Mouse (Mus musculus): ENCODE measurements at regions not wholly inside any gene's neighbourhood (a gene's known extent, or its start where the extent isn't known, plus 50 kb on each side); places are given as distances from the start of the nearest gene placed in this dataset.

DNA sequence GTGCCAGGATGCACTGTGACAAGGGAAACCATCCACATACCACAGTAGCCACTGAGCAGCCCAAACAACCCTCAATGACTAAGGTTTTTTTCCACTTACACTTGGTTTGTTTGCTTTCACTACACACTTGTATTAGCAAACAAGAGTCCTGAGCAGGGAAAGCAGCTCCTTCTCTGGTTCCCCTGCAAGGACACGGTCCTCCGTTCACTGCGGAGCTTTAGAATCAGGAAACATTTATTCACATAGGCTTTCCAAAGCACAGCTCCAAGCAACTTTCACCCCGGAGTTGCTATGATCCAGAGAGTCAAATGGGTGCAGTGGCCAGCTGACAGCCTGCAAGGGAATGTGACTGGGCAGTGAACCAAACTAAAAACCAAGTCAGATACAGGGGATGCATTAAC, 186.8 kb upstream of the Lpp start:
- no peak overlapping the region for H3K4me3 ChIP-seq (ENCODE audit: low read depth, low read length)
- H3K9me3 ChIP-seq (replicated peaks; ENCODE audit: control insufficient read depth, low read length) = no peaks in the 10 kb centered on the region
- 0 out of 2 replicates have a peak overlapping the region, but pooled peaks have one; percentile 3 for H3K27ac ChIP-seq (ENCODE audit: low read depth)
- peak; percentile 61 for DNase-seq (ENCODE audit: low spot score)
- no peaks in the 10 kb centered on the region for H3K27me3 ChIP-seq (ENCODE audit: control insufficient read depth, insufficient read depth, low read length)
- TF ChIP-seq CTCF (IDR thresholded peaks at IDR 0.05; ENCODE audit: low read depth) = no peak
- no peak for TF ChIP-seq EP300 (IDR thresholded peaks at IDR 0.05; ENCODE audit: low read depth)
- no peaks in the 10 kb centered on the region for H3K36me3 ChIP-seq (replicated peaks; ENCODE audit: control insufficient read depth, insufficient read depth, low read length)
- ATAC-seq (ENCODE audit: insufficient read depth, low read depth) = no peak
- H3K9ac ChIP-seq (replicated peaks; ENCODE audit: low read depth, low read length) = no peak overlapping the region
- H3K4me2 ChIP-seq (ENCODE audit: low read depth, low read length) = no peak overlapping the region
- H3K4me1 ChIP-seq (ENCODE audit: control insufficient read depth, insufficient read depth) = peaks cover 16% of the 10 kb centered on the region
- 47% methylated on average over 4 of the region's 4 CpGs for WGBS

DNA sequence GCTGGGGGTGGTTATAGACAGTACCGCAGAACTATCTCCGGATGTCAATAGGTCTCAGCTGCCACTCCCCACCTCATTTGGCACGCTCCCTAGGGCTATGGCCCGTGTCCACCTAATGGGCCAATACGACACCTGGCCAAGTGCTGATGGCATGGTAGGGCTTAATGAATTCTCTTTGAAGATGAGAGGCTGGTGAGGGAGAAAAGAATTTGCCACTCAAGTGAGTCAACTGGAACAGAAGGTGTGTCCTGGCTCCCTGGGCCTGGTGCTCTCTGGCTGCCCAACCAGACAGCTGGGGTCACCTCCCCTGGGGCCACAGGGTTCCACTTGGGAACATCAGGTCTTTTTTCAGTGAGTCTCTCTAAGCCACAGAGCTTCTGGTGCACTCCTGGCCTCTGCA, 187.7 kb upstream of the Lpp start:
- no peak overlapping the region for H3K4me2 ChIP-seq (ENCODE audit: low read depth, low read length)
- TF ChIP-seq EP300 (IDR thresholded peaks at IDR 0.05; ENCODE audit: low read depth) (no peak), CTCF (IDR thresholded peaks at IDR 0.05; ENCODE audit: low read depth) (no peak)
- ATAC-seq (ENCODE audit: insufficient read depth, low read depth) (no peak), DNase-seq (ENCODE audit: low spot score) (no peak)
- no peak overlapping the region for H3K4me3 ChIP-seq (ENCODE audit: low read depth, low read length)
- H3K9ac ChIP-seq (replicated peaks; ENCODE audit: low read depth, low read length) = no peak overlapping the region
- no peak overlapping the region for H3K27ac ChIP-seq (ENCODE audit: low read depth)
- no peaks in the 10 kb centered on the region for H3K36me3 ChIP-seq (replicated peaks; ENCODE audit: control insufficient read depth, insufficient read depth, low read length)
- H3K9me3 ChIP-seq (replicated peaks; ENCODE audit: control insufficient read depth, low read length) = no peaks in the 10 kb centered on the region
- H3K27me3 ChIP-seq (ENCODE audit: control insufficient read depth, insufficient read depth, low read length) = no peaks in the 10 kb centered on the region
- 81% methylated on average over 5 of the region's 5 CpGs for WGBS
- H3K4me1 ChIP-seq (ENCODE audit: control insufficient read depth, insufficient read depth) = peaks cover 24% of the 10 kb centered on the region

DNA sequence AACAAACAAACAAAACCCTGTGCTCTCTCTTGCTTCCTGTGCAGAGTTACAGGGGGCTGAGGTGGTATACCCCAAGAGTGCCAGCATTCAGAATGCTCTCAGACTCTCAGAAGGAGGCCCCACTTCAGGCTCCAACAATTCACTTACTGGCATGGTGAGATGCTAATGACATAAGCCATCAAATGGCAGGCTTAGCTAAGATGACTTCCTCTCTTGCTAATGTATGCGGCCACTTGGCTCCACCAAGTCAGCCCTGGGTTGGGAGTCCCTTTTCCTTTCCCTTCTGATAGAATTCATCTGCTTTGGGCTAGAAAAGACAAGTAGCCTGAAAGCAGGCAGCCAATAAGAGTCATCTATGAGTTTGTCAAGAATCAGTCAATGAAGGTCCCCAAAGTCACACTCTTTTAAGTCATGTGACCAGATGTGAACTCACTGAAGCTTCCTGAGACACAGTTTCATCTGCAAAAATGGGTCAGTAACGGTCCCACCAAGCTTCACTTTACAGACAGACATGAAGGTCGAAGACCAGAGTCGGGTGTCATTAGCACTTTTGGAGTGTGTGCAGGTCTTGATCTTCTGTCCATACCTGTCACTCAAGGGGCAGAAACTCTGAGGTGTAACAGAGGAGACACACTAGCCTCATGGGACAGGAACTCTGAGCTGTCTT, 189.1 kb upstream of the Lpp start:
- Histone ChIP-seq H3K4me3 (ENCODE audit: low read depth, low read length) (no peak overlapping the region), H3K27ac (ENCODE audit: low read depth) (no peak overlapping the region), H3K9me3 (replicated peaks; ENCODE audit: control insufficient read depth, low read length) (no peaks in the 10 kb centered on the region), H3K4me2 (ENCODE audit: low read depth, low read length) (no peak overlapping the region), H3K36me3 (replicated peaks; ENCODE audit: control insufficient read depth, insufficient read depth, low read length) (no peaks in the 10 kb centered on the region), H3K4me1 (ENCODE audit: control insufficient read depth, insufficient read depth) (peaks cover 25% of the 10 kb centered on the region), H3K9ac (replicated peaks; ENCODE audit: low read depth, low read length) (no peak overlapping the region), H3K27me3 (ENCODE audit: control insufficient read depth, insufficient read depth, low read length) (no peaks in the 10 kb centered on the region)
- ATAC-seq (ENCODE audit: insufficient read depth, low read depth) (no peak), DNase-seq (ENCODE audit: low spot score) (no peak)
- WGBS = 87% methylated on average over 4 of the region's 4 CpGs
- TF ChIP-seq EP300 (IDR thresholded peaks at IDR 0.05; ENCODE audit: low read depth) (no peak), CTCF (IDR thresholded peaks at IDR 0.05; ENCODE audit: low read depth) (no peak)

DNA sequence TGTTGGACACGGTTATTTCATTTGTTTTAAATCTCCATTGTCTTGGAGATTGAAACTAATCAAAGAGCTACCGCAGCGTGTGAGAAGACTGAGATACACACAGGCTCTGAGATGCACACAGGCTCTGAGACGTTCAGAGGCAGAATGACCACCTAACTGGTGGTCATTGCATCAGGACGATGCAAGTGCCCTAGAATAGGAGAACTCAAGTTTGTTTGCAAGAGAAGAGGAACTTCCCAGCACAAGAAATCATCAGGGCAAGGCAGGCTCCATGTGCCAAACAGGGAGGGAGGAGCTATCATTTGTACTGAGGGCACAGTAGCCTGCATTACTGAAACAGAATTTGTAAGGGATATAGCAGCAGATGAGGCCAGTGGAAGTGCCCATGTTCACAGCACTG, 190.7 kb upstream of the Lpp start:
- peaks cover 25% of the 10 kb centered on the region for H3K4me1 ChIP-seq (ENCODE audit: control insufficient read depth, insufficient read depth)
- H3K4me2 ChIP-seq (ENCODE audit: low read depth, low read length) = no peak overlapping the region
- TF ChIP-seq EP300 (IDR thresholded peaks at IDR 0.05; ENCODE audit: low read depth) (no peak), CTCF (IDR thresholded peaks at IDR 0.05; ENCODE audit: low read depth) (no peak)
- no peaks in the 10 kb centered on the region for H3K9me3 ChIP-seq (replicated peaks; ENCODE audit: control insufficient read depth, low read length)
- 77% methylated on average over 5 of the region's 5 CpGs for WGBS
- H3K36me3 ChIP-seq (replicated peaks; ENCODE audit: control insufficient read depth, insufficient read depth, low read length) = no peaks in the 10 kb centered on the region
- H3K4me3 ChIP-seq (ENCODE audit: low read depth, low read length) = no peak overlapping the region
- H3K9ac ChIP-seq (replicated peaks; ENCODE audit: low read depth, low read length) = no peak overlapping the region
- DNase-seq (ENCODE audit: low spot score) = no peak
- H3K27me3 ChIP-seq (ENCODE audit: control insufficient read depth, insufficient read depth, low read length) = no peaks in the 10 kb centered on the region
- no peak overlapping the region for H3K27ac ChIP-seq (ENCODE audit: low read depth)
- no peak for ATAC-seq (ENCODE audit: insufficient read depth, low read depth)

DNA sequence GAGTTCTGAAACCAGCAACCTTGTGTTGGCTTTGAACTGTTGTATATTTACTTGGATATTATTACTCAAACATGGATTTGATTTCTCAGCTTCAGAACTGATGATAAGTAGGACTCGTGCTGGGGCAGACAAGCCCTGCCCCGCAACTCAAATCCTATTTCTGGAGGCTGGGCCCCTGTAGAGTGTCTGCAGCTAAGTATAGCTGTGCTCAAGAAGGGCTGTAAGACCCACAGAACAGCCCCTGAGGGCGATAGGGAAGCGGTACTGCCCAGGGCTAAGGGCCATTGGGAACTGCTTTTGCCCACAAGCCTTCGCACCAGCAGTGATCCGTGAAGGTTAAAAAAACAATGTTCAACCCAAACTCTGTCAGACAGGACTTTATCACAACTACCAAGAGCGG, 191.9 kb upstream of the Lpp start:
- Histone ChIP-seq H3K27me3 (ENCODE audit: control insufficient read depth, insufficient read depth, low read length) (no peaks in the 10 kb centered on the region), H3K4me1 (ENCODE audit: control insufficient read depth, insufficient read depth) (peaks cover 22% of the 10 kb centered on the region), H3K36me3 (replicated peaks; ENCODE audit: control insufficient read depth, insufficient read depth, low read length) (no peaks in the 10 kb centered on the region), H3K27ac (ENCODE audit: low read depth) (peak overlapping the region; percentile 26; the same call in 1 of the 2 replicates), H3K9me3 (replicated peaks; ENCODE audit: control insufficient read depth, low read length) (no peaks in the 10 kb centered on the region), H3K4me2 (ENCODE audit: low read depth, low read length) (no peak overlapping the region), H3K9ac (replicated peaks; ENCODE audit: low read depth, low read length) (no peak overlapping the region), H3K4me3 (ENCODE audit: low read depth, low read length) (no peak overlapping the region)
- WGBS = 48% methylated on average over 7 of the region's 7 CpGs
- ATAC-seq (ENCODE audit: insufficient read depth, low read depth) (peak; percentile 30; the same call in 1 of the 2 replicates), DNase-seq (ENCODE audit: low spot score) (no peak)
- TF ChIP-seq EP300 (IDR thresholded peaks at IDR 0.05; ENCODE audit: low read depth) = no peak
- TF ChIP-seq CTCF (IDR thresholded peaks at IDR 0.05; ENCODE audit: low read depth) = no peak

DNA sequence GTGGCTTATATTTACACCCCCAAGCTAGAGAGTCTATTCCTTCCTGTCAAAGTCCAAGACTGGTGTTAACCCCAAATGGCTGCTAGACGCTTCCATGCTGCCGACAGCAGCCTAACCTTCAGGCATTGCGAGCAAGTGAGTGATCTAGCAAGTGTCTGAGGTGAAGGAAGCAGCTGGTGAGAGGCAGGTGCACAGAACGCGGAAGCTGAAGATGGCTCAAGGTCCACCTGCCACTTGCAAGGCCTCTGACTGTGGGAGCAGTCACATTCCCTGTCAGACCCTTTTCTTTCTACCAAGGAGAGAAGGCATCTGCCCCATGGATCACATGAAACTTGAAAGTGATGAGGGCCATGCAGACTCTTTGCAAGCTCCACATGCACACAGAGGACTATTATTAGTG, 193.1 kb upstream of the Lpp start:
- no peak for ATAC-seq (ENCODE audit: insufficient read depth, low read depth)
- TF ChIP-seq EP300 (IDR thresholded peaks at IDR 0.05; ENCODE audit: low read depth) = no peak
- TF ChIP-seq CTCF (IDR thresholded peaks at IDR 0.05; ENCODE audit: low read depth) = no peak
- no peak overlapping the region for H3K4me2 ChIP-seq (ENCODE audit: low read depth, low read length)
- H3K9me3 ChIP-seq (replicated peaks; ENCODE audit: control insufficient read depth, low read length) = no peaks in the 10 kb centered on the region
- H3K4me3 ChIP-seq (ENCODE audit: low read depth, low read length) = no peak overlapping the region
- H3K9ac ChIP-seq (replicated peaks; ENCODE audit: low read depth, low read length) = no peak overlapping the region
- no peak overlapping the region for H3K27ac ChIP-seq (ENCODE audit: low read depth)
- 88% methylated on average over 5 of the region's 5 CpGs for WGBS
- H3K27me3 ChIP-seq (ENCODE audit: control insufficient read depth, insufficient read depth, low read length) = no peaks in the 10 kb centered on the region
- no peak for DNase-seq (ENCODE audit: low spot score)
- H3K36me3 ChIP-seq (replicated peaks; ENCODE audit: control insufficient read depth, insufficient read depth, low read length) = no peaks in the 10 kb centered on the region
- H3K4me1 ChIP-seq (ENCODE audit: control insufficient read depth, insufficient read depth) = peaks cover 16% of the 10 kb centered on the region

Data from heart, postnatal 0 days (tissue).